Mouse (Mus musculus) layer of hippocampus, adult 8-10 months (tissue): ENCODE measurements around the gene St3gal5. TPM values are rescaled to one million over a fixed set of nuclear protein-coding genes. Genes with fewer than 3 reads are reported as not detected.

Experiments used
- DNase-seq, 2 experiments: peaks; one replicate each; pipeline ENCODE4 v3.0.0; 2022; ENCODE audit warnings: low spot score in 2 of 2
- total RNA-seq, 4 experiments: library from RNA; stranded (reverse); gene quantifications; 2 replicates each; pipeline ENCODE4 v1.2.4; 2022

St3gal5 gene
- total RNA-seq, 4 experiments from 2014 or later, result 103 to 108 (median 105) TPM

- DNase-seq, result no peak
Measured at GRCm38 (mm10) chr6:72203279-72203678, 105.9 kb downstream of the St3gal5 start.

Other genes with a start within 250 kb of the St3gal5 start
- 10 to 100 TPM; 68.3 to 81.5 (median 73.6) TPM for gene Ptcd3, start 188.8 kb upstream of the St3gal5 start, total RNA-seq
- gene Polr1a, start 188.5 kb upstream of the St3gal5 start, total RNA-seq, result 10 to 100 TPM; 31.5 to 41.4 (median 35.3) TPM
- gene Atoh8, start 138.0 kb downstream of the St3gal5 start, total RNA-seq, result 1 to 10 TPM; 2.5 to 3.4 (median 3.3) TPM
- gene Sftpb, start 207.0 kb downstream of the St3gal5 start, total RNA-seq, result not detected
- gene Usp39, start 247.6 kb downstream of the St3gal5 start, total RNA-seq, result 10 to 100 TPM; 31.3 to 34.3 (median 32.4) TPM
- gene 0610030E20Rik, start 249.7 kb downstream of the St3gal5 start, total RNA-seq, result 10 to 100 TPM; 15.6 to 19.6 (median 18.1) TPM